Mouse (Mus musculus): Measurements from ENCODE around the gene Mthfr. TPM values are rescaled to one million over a fixed set of nuclear protein-coding genes. Genes with fewer than 3 reads are reported as not detected.
A peak's percentile ranks its signal among the peaks of the same experiment; 100 is the strongest.

The Mthfr gene
- 3.7 and 4.5 TPM in 2 replicates for polyA plus RNA-seq (2015; fragmentation: Nextera tagmentation; extraction: Ambion mirVana)

- Histone ChIP-seq H3K27me3 (ENCODE audit: insufficient read depth, low read length) (no peaks in the 10 kb centered on the region), H3K36me3 (replicated peaks; ENCODE audit: insufficient read depth, low read length) (0 out of 2 replicates have a peak, but pooled peaks cover 2% of the 10 kb centered on the region), H3K9me3 (ENCODE audit: low read length) (no peaks in the 10 kb centered on the region), H3K4me1 (ENCODE audit: insufficient read depth) (peaks cover 45% of the 10 kb centered on the region), H3K4me2 (ENCODE audit: low read depth, low read length) (peak within 1 kb of the TSS; percentile 95), H3K4me3 (ENCODE audit: low read depth, low read length) (peak within 1 kb of the TSS; percentile 73), H3K27ac (ENCODE audit: low read depth) (peak within 1 kb of the TSS; percentile 90), H3K9ac (replicated peaks) (peak within 1 kb of the TSS; percentile 81)
- under 1% methylated on average over 50 of the region's 54 CpGs for WGBS (ENCODE audit: insufficient replicate concordance)
- ATAC-seq = peak; percentile 95
- peak; percentile 100 for DNase-seq
- TF ChIP-seq EP300 (IDR thresholded peaks at IDR 0.05; ENCODE audit: low read depth) = no peak
- TF ChIP-seq CTCF (IDR thresholded peaks at IDR 0.05; ENCODE audit: low read depth) = no peak; the same call in 1 of the 2 replicates
Measured at GRCm38 (mm10) chr4:148038600-148039253, at the start of gene Mthfr, which contains the start of gene Clcn6. Mthfr (plus strand) TSS chr4:148039077. Clcn6 (minus strand) TSS chr4:148038821.

DNA sequence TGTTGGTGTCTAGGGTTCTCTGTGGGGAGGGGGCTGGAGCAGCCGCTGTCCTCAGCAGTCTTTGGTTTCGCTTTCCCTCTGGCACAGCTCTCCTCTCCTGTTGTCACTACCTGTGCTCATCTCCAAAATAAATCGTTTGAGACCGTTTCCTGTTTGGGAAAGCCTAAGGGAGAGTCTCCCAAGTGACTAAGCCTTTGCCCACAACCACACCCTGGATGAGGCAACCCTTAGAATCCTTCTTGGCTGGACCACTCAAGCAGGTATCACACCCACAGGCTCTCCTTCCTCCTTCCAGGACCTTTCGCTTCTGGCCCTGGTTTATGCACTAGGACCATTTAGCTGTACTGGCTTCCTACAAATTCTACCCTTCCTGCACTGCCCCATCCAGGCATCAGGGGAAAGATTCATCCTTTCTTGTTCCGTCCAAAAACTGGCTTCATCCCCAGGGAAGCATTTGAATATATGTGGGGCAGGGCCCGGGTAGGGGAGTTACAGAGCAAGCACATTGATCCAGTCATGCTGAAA is 45.2 kb upstream of the Mthfr start:
- TF ChIP-seq CTCF (IDR thresholded peaks at IDR 0.05; ENCODE audit: low read depth) (no peak), EP300 (IDR thresholded peaks at IDR 0.05; ENCODE audit: low read depth) (no peak)
- Histone ChIP-seq H3K4me3 (ENCODE audit: low read depth, low read length) (no peak overlapping the region), H3K9ac (replicated peaks) (no peak overlapping the region), H3K4me2 (ENCODE audit: low read depth, low read length) (no peak overlapping the region), H3K9me3 (ENCODE audit: low read length) (no peaks in the 10 kb centered on the region), H3K27me3 (ENCODE audit: insufficient read depth, low read length) (no peaks in the 10 kb centered on the region), H3K27ac (ENCODE audit: low read depth) (no peak overlapping the region), H3K36me3 (replicated peaks; ENCODE audit: insufficient read depth, low read length) (no peaks in the 10 kb centered on the region), H3K4me1 (ENCODE audit: insufficient read depth) (no peaks in the 10 kb centered on the region)
- WGBS (ENCODE audit: insufficient replicate concordance) = 53% methylated on average over 7 of the region's 7 CpGs
- DNase-seq = no peak
- no peak for ATAC-seq

DNA sequence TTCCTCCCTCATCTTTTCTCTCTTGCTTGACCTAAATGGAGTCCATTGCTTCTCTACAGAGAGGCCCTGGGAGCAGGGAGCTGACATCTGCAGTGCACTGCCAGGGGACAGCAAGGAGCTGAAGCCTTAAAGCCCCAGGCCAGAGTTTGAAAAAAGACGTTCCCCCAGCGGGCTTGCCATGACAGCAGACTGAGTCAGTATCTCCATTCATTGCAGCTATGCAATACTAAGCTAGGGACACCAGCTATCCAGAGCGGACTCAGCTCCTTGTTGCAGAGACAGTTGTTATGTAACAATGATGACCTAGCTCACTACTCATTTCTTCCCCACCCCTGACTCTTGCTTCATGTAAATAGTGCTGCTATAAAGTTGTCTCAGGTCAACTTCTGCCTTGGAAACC is 43.6 kb upstream of the Mthfr start:
- no peak for TF ChIP-seq EP300 (IDR thresholded peaks at IDR 0.05; ENCODE audit: low read depth)
- TF ChIP-seq CTCF (IDR thresholded peaks at IDR 0.05; ENCODE audit: low read depth) = no peak
- H3K27ac ChIP-seq (ENCODE audit: low read depth) = no peak overlapping the region
- ATAC-seq (no peak), DNase-seq (no peak)
- H3K9me3 ChIP-seq (ENCODE audit: low read length) = no peaks in the 10 kb centered on the region
- no peaks in the 10 kb centered on the region for H3K36me3 ChIP-seq (replicated peaks; ENCODE audit: insufficient read depth, low read length)
- H3K9ac ChIP-seq (replicated peaks) = no peak overlapping the region
- 68% methylated on average over 3 of the region's 3 CpGs for WGBS (ENCODE audit: insufficient replicate concordance)
- H3K4me3 ChIP-seq (ENCODE audit: low read depth, low read length) = no peak overlapping the region
- no peak overlapping the region for H3K4me2 ChIP-seq (ENCODE audit: low read depth, low read length)
- no peaks in the 10 kb centered on the region for H3K4me1 ChIP-seq (ENCODE audit: insufficient read depth)
- H3K27me3 ChIP-seq (ENCODE audit: insufficient read depth, low read length) = no peaks in the 10 kb centered on the region

- DNase-seq (no peak), ATAC-seq (no peak)
- no peaks in the 10 kb centered on the region for H3K36me3 ChIP-seq (replicated peaks; ENCODE audit: insufficient read depth, low read length)
- no peak within 1 kb of the TSS for H3K9ac ChIP-seq (replicated peaks)
- no peaks in the 10 kb centered on the region for H3K4me1 ChIP-seq (ENCODE audit: insufficient read depth)
- H3K4me2 ChIP-seq (ENCODE audit: low read depth, low read length) = no peak within 1 kb of the TSS
- no peaks in the 10 kb centered on the region for H3K27me3 ChIP-seq (ENCODE audit: insufficient read depth, low read length)
- no peak within 1 kb of the TSS for H3K27ac ChIP-seq (ENCODE audit: low read depth)
- 44% methylated on average over 12 of the region's 12 CpGs for WGBS (ENCODE audit: insufficient replicate concordance)
- H3K9me3 ChIP-seq (ENCODE audit: low read length) = no peaks in the 10 kb centered on the region
- TF ChIP-seq CTCF (IDR thresholded peaks at IDR 0.05; ENCODE audit: low read depth) (no peak), EP300 (IDR thresholded peaks at IDR 0.05; ENCODE audit: low read depth) (no peak)
- no peak within 1 kb of the TSS for H3K4me3 ChIP-seq (ENCODE audit: low read depth, low read length)
Measured at GRCm38 (mm10) chr4:148000202-148000772, 38.6 kb upstream of the Mthfr start, which contains the start of gene Nppa. Nppa (plus strand) TSS chr4:148000722.

DNA sequence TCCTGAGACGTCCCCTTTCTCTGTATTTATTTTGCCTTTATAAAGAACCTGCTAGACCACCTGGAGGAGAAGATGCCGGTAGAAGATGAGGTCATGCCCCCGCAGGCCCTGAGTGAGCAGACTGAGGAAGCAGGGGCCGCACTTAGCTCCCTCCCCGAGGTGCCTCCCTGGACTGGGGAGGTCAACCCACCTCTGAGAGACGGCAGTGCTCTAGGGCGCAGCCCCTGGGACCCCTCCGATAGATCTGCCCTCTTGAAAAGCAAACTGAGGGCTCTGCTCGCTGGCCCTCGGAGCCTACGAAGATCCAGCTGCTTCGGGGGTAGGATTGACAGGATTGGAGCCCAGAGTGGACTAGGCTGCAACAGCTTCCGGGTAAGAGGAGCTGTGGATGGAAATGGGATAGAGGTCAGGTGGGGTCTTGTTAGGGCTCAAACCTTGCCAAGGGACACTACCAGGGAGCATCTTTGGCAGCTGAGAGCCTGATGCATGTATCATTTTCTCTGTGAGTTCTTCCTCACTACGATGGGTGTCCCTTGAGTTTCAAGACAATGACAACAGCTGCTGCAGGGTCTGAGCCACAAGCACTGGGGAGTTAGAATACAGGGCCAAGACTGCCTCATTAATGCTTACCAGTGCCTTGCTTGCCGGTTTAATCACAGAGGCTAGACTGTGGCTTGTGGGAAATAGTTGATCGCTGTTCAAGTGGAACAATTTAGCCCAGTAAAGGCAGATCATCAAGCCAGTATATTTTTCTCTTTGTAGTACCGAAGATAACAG is 37.7 kb upstream of the Mthfr start:
- DNase-seq (no peak), ATAC-seq (no peak)
- H3K4me3 ChIP-seq (ENCODE audit: low read depth, low read length) = no peak overlapping the region
- TF ChIP-seq EP300 (IDR thresholded peaks at IDR 0.05; ENCODE audit: low read depth) (no peak), CTCF (IDR thresholded peaks at IDR 0.05; ENCODE audit: low read depth) (no peak)
- H3K4me2 ChIP-seq (ENCODE audit: low read depth, low read length) = no peak overlapping the region
- H3K4me1 ChIP-seq (ENCODE audit: insufficient read depth) = no peaks in the 10 kb centered on the region
- no peaks in the 10 kb centered on the region for H3K9me3 ChIP-seq (ENCODE audit: low read length)
- peaks cover 8% of the 10 kb centered on the region; the same call in 1 of the 2 replicates for H3K36me3 ChIP-seq (replicated peaks; ENCODE audit: insufficient read depth, low read length)
- WGBS (ENCODE audit: insufficient replicate concordance) = 69% methylated on average over 17 of the region's 17 CpGs
- H3K27me3 ChIP-seq (ENCODE audit: insufficient read depth, low read length) = no peaks in the 10 kb centered on the region
- H3K9ac ChIP-seq (replicated peaks) = no peak overlapping the region
- no peak overlapping the region for H3K27ac ChIP-seq (ENCODE audit: low read depth)

GRCm38 (mm10) chr4:148001866-148002265 is 37.0 kb upstream of the Mthfr start:
- H3K4me3 ChIP-seq (ENCODE audit: low read depth, low read length) = no peak overlapping the region
- no peak overlapping the region for H3K9ac ChIP-seq (replicated peaks)
- H3K27ac ChIP-seq (ENCODE audit: low read depth) = no peak overlapping the region
- ATAC-seq (no peak), DNase-seq (no peak)
- no peaks in the 10 kb centered on the region for H3K9me3 ChIP-seq (ENCODE audit: low read length)
- TF ChIP-seq EP300 (IDR thresholded peaks at IDR 0.05; ENCODE audit: low read depth) (no peak), CTCF (IDR thresholded peaks at IDR 0.05; ENCODE audit: low read depth) (no peak)
- H3K36me3 ChIP-seq (replicated peaks; ENCODE audit: insufficient read depth, low read length) = peaks cover 13% of the 10 kb centered on the region; the same call in 1 of the 2 replicates
- no peak overlapping the region for H3K4me2 ChIP-seq (ENCODE audit: low read depth, low read length)
- H3K4me1 ChIP-seq (ENCODE audit: insufficient read depth) = no peaks in the 10 kb centered on the region
- no peaks in the 10 kb centered on the region for H3K27me3 ChIP-seq (ENCODE audit: insufficient read depth, low read length)
- 41% methylated on average over 8 of the region's 8 CpGs for WGBS (ENCODE audit: insufficient replicate concordance)

Data from liver, postnatal 0 days (tissue).